Mouse (Mus musculus) frontal cortex, postnatal 10 days (tissue): ENCODE data around the gene Otop1.

ENCODE experiments used
- DNase-seq, 2 experiments: peaks; one replicate each; pipeline ENCODE4 v3.0.0; 2022; ENCODE audit warnings: low spot score in 2 of 2, mixed read lengths in 1 of 2

Gene Otop1

GRCm38 (mm10) chr5:38275771-38276170, at the start of gene Otop1:
TSS of gene Otop1 (plus strand) at chr5:38275972.
- no peak for DNase-seq

GRCm38 (mm10) chr5:38235422-38235821, 40.4 kb upstream of the Otop1 start:
- peak in 1 of 2 experiments; percentile 20 for DNase-seq

- DNase-seq = no peak
Measured at GRCm38 (mm10) chr5:38236627-38237026, 39.1 kb upstream of the Otop1 start.

- no peak for DNase-seq
Measured at GRCm38 (mm10) chr5:38240727-38241472, 34.9 kb upstream of the Otop1 start.

GRCm38 (mm10) chr5:38241473-38241834, 34.3 kb upstream of the Otop1 start:
- DNase-seq = no peak

- no peak for DNase-seq
Measured at GRCm38 (mm10) chr5:38241966-38242365, 33.8 kb upstream of the Otop1 start.

GRCm38 (mm10) chr5:38255195-38255594, 20.6 kb upstream of the Otop1 start:
- DNase-seq = no peak

GRCm38 (mm10) chr5:38255644-38256043, 20.1 kb upstream of the Otop1 start:
- DNase-seq = no peak

GRCm38 (mm10) chr5:38256551-38256950, 19.2 kb upstream of the Otop1 start:
- no peak for DNase-seq

- no peak for DNase-seq
Measured at GRCm38 (mm10) chr5:38258034-38258772, 17.6 kb upstream of the Otop1 start.

GRCm38 (mm10) chr5:38258773-38259146, 17.0 kb upstream of the Otop1 start:
- DNase-seq = no peak

GRCm38 (mm10) chr5:38259455-38260106, 16.2 kb upstream of the Otop1 start:
- no peak for DNase-seq

GRCm38 (mm10) chr5:38260107-38260682, 15.6 kb upstream of the Otop1 start, which contains the start of gene Tmem128:
TSS of gene Tmem128 (plus strand) at chr5:38260185.
- DNase-seq = peak in 1 of 2 experiments; percentile 62

GRCm38 (mm10) chr5:38270942-38271341, 4.8 kb upstream of the Otop1 start:
- no peak for DNase-seq

- DNase-seq = no peak
Measured at GRCm38 (mm10) chr5:38273831-38274230, 1.9 kb upstream of the Otop1 start.

GRCm38 (mm10) chr5:38276451-38276850, 679 bp downstream of the Otop1 start:
- no peak for DNase-seq

- no peak for DNase-seq
Measured at GRCm38 (mm10) chr5:38277098-38277866, 1.5 kb downstream of the Otop1 start.

GRCm38 (mm10) chr5:38277936-38278600, 2.3 kb downstream of the Otop1 start:
- no peak for DNase-seq

- DNase-seq = no peak
Measured at GRCm38 (mm10) chr5:38280075-38280474, 4.3 kb downstream of the Otop1 start.

- no peak for DNase-seq
Measured at GRCm38 (mm10) chr5:38285724-38286123, 10.0 kb downstream of the Otop1 start.

- no peak for DNase-seq
Measured at GRCm38 (mm10) chr5:38288476-38288875, 12.7 kb downstream of the Otop1 start.
